Comparison of ENCODE assay signal across 8 mouse cellular contexts in the genomic region with DNA sequence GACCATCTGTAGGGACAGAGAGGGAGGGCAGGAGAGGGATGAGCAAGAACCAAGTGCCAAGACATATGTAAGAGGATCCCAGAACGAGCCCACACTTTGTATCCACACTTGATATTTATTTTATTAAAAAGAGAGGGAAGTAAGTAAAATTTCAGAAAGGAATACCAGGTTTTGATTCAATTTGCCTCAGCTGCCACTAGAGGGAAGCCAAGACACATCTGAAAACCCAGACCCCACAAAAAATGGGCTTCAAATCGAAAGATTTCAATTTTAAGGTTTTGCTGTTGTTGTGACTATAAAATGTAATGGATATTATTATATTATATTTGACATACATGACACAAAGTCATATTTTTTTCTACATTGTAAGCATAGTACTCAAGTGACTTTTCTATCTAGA.
DNase-seq lines count a peak whose midpoint lies in the region; ATAC-seq and TF ChIP-seq lines count a peak whose summit lies in the region.
"Had no signal": no experiment of that assay in that cellular context is flagged by ENCODE, and none has a peak within 500 bp of the region (broad histone marks: within the 10 kb centered on the region; RNA-seq: fewer than 3 reads in every experiment).

No protein-coding gene starts in this region.

- 18% methylated on average over 2 of the region's 2 CpGs for WGBS in hindbrain, postnatal 0 days
- WGBS in hindbrain, embryonic 13.5 days = 30% methylated on average over 2 of the region's 2 CpGs
- 24% methylated on average over 2 of the region's 2 CpGs for WGBS in midbrain, embryonic 11.5 days
- WGBS in midbrain, embryonic 10.5 days = 40% methylated on average over 2 of the region's 2 CpGs

- H3K36me3 ChIP-seq in hindbrain, postnatal 0 days (ENCODE audit: insufficient read depth, low read length) = no peaks in the 10 kb centered on the region
- H3K36me3 ChIP-seq in hindbrain, embryonic 13.5 days = no peaks in the 10 kb centered on the region
- no peaks in the 10 kb centered on the region for H3K36me3 ChIP-seq in midbrain, embryonic 11.5 days (ENCODE audit: control insufficient read depth, insufficient read depth, low read length)
- H3K36me3 ChIP-seq in midbrain, embryonic 10.5 days = no peaks in the 10 kb centered on the region
- H3K36me3 ChIP-seq: heart, embryonic 15.5 days had no signal

- no peaks in the 10 kb centered on the region for H3K9me3 ChIP-seq in hindbrain, postnatal 0 days (ENCODE audit: low read length)
- H3K9me3 ChIP-seq in hindbrain, embryonic 13.5 days = peaks cover 7% of the 10 kb centered on the region; the same call in 1 of the 2 replicates
- no peaks in the 10 kb centered on the region for H3K9me3 ChIP-seq in midbrain, embryonic 11.5 days (ENCODE audit: control insufficient read depth, low read length)
- H3K9me3 ChIP-seq in midbrain, embryonic 10.5 days (replicated peaks) = peaks cover 9% of the 10 kb centered on the region; the same call in 1 of the 2 replicates

- no peak for ATAC-seq in hindbrain, postnatal 0 days
- no peak for ATAC-seq in hindbrain, embryonic 13.5 days (ENCODE audit: low FRiP score)
- ATAC-seq in midbrain, embryonic 11.5 days (ENCODE audit: low FRiP score) = no peak

- H3K4me1 ChIP-seq in hindbrain, postnatal 0 days (ENCODE audit: insufficient read depth, low read length) = peaks cover 10% of the 10 kb centered on the region; the same call in 1 of the 2 replicates
- peaks cover 19% of the 10 kb centered on the region for H3K4me1 ChIP-seq in hindbrain, embryonic 13.5 days (replicated peaks)
- H3K4me1 ChIP-seq in midbrain, embryonic 11.5 days (ENCODE audit: control insufficient read depth, insufficient read depth, low read length) = no peaks in the 10 kb centered on the region
- peaks cover 8% of the 10 kb centered on the region for H3K4me1 ChIP-seq in midbrain, embryonic 10.5 days
- H3K4me1 ChIP-seq: heart, embryonic 15.5 days had no signal

- H3K27me3 ChIP-seq in hindbrain, postnatal 0 days (ENCODE audit: insufficient read depth, low read length) = no peaks in the 10 kb centered on the region
- H3K27me3 ChIP-seq in hindbrain, embryonic 13.5 days = peaks cover 6% of the 10 kb centered on the region; the same call in 1 of the 2 replicates
- H3K27me3 ChIP-seq in midbrain, embryonic 11.5 days (ENCODE audit: control insufficient read depth, insufficient read depth, low read length) = peaks cover 5% of the 10 kb centered on the region; the same call in 1 of the 2 replicates
- H3K27me3 ChIP-seq in midbrain, embryonic 10.5 days (ENCODE audit: low read depth, poor library complexity, severe bottlenecking) = peaks cover 41% of the 10 kb centered on the region
- H3K27me3 ChIP-seq: heart, embryonic 15.5 days had no signal

- no peak overlapping the region for H3K4me2 ChIP-seq in hindbrain, postnatal 0 days (ENCODE audit: low read depth, low read length)
- no peak overlapping the region for H3K4me2 ChIP-seq in hindbrain, embryonic 13.5 days
- no peak overlapping the region for H3K4me2 ChIP-seq in midbrain, embryonic 11.5 days
- H3K4me2 ChIP-seq: heart, embryonic 15.5 days had no signal

- TF ChIP-seq CTCF in hindbrain, postnatal 0 days (IDR thresholded peaks at IDR 0.05; ENCODE audit: low read depth) = peak; percentile 76

- no peak overlapping the region for H3K9ac ChIP-seq in hindbrain, postnatal 0 days (replicated peaks; ENCODE audit: low read length)
- H3K9ac ChIP-seq in hindbrain, embryonic 13.5 days = no peak overlapping the region
- no peak overlapping the region for H3K9ac ChIP-seq in midbrain, embryonic 11.5 days (ENCODE audit: low read length)
- H3K9ac ChIP-seq: heart, embryonic 15.5 days had no signal

- no peak overlapping the region for H3K27ac ChIP-seq in hindbrain, postnatal 0 days
- no peak overlapping the region for H3K27ac ChIP-seq in hindbrain, embryonic 13.5 days
- no peak overlapping the region for H3K27ac ChIP-seq in midbrain, embryonic 11.5 days (ENCODE audit: low read depth, low read length)
- H3K27ac ChIP-seq in midbrain, embryonic 10.5 days (replicated peaks) = no peak overlapping the region
- H3K27ac ChIP-seq: heart, embryonic 15.5 days had no signal

- H3K4me3 ChIP-seq in hindbrain, postnatal 0 days (ENCODE audit: low read length) = no peak overlapping the region
- H3K4me3 ChIP-seq in hindbrain, embryonic 13.5 days = no peak overlapping the region
- H3K4me3 ChIP-seq in midbrain, embryonic 11.5 days (ENCODE audit: low read depth, low read length) = no peak overlapping the region
- no peak overlapping the region for H3K4me3 ChIP-seq in midbrain, embryonic 10.5 days
- H3K4me3 ChIP-seq: heart, embryonic 15.5 days had no signal

- peak; percentile 76 for DNase-seq in hindbrain, postnatal 0 days (ENCODE audit: low spot score)
- DNase-seq in midbrain, embryonic 11.5 days (ENCODE audit: low spot score, missing footprints) = peak; percentile 91
- DNase-seq in midbrain, embryonic 10.5 days (ENCODE audit: low spot score) = no peak
- DNase-seq in adipocyte (ENCODE audit: low spot score) = peak; percentile 34
- DNase-seq in retina, postnatal 7 days (ENCODE audit: low read depth, low spot score) = peak; percentile 14
- no peak for DNase-seq in cerebellum, adult 11-12 months

Comparison
In these comparisons a context has a peak if more than half of its experiments do, and no peak if none do; other contexts are left out.
1. DNase-seq: peak in hindbrain, postnatal 0 days (single experiment), midbrain, embryonic 11.5 days (single experiment), adipocyte (single experiment) and retina, postnatal 7 days (single experiment); none in midbrain, embryonic 10.5 days (single experiment) and cerebellum, adult 11-12 months (single experiment).